Mouse (Mus musculus): ENCODE results near the gene Gm26920.

DNA sequence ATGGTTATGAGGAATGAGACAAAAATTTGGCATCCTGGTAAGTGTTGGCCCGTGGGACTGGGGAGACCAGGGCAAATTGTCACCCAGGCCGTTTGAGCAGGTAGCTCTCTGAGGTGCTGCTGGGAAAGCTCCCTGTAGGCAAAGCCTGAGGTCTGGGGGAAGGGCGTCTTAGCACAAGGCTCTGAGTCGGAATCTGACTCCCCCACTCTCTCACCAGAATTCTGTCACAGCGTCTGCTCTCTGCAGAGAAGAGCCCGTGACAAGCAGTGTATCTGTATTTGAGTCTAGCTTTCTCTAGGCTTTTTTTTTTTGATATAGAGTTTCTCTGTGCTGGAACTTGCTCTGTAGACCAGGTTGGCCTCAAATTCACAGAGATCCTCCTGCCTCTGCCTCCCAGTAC is 73.0 kb downstream of the Gm26920 start:
- TF ChIP-seq CTCF (conservative IDR thresholded peaks at IDR 0.05 in 1 of 2, IDR thresholded peaks at IDR 0.05 in 1 of 2; ENCODE audit: low read depth in 2 of 2, low read length in 2 of 2) (no peak), POLR2A (IDR thresholded peaks at IDR 0.05; ENCODE audit: low read depth, low read length) (no peak), MAX (IDR thresholded peaks at IDR 0.05; ENCODE audit: low read length) (no peak), BHLHE40 (IDR thresholded peaks at IDR 0.05; ENCODE audit: low read depth, low read length) (no peak), USF2 (conservative IDR thresholded peaks at IDR 0.05; ENCODE audit: low read depth, low read length) (no peak)
